Mouse (Mus musculus) hindbrain, embryonic 12.5 days (tissue): Measurements from ENCODE around the gene Cpe. TPM values are rescaled to one million over a fixed set of nuclear protein-coding genes. Genes with fewer than 3 reads are reported as not detected.
A peak's percentile ranks its signal among the peaks of the same experiment; 100 is the strongest.

ENCODE experiments used
- ATAC-seq: fragments of 200-750 bp; cut with Nextera tagmentation; 2 replicates; pipeline ENCODE4 v1.8.0; 2017; ENCODE audit warnings: moderate TSS enrichment; ENCODE audit not compliant: low FRiP score
- H3K27ac ChIP-seq: fragments of 300-500 bp; sonication (generic); 2 replicates; pipeline ENCODE4 v1.5.1; 2016; ENCODE audit warnings: mild to moderate bottlenecking
- H3K27me3 ChIP-seq: fragments of 300-500 bp; sonication (generic); 2 replicates; pipeline ENCODE4 v1.6.1; 2016; ENCODE audit warnings: mild to moderate bottlenecking
- H3K36me3 ChIP-seq: fragments of 300-500 bp; sonication (generic); 2 replicates; pipeline ENCODE4 v1.6.1; 2016; ENCODE audit warnings: mild to moderate bottlenecking
- H3K4me1 ChIP-seq: fragments of 300-500 bp; sonication (generic); 2 replicates; pipeline ENCODE4 v1.6.1; 2016
- H3K4me2 ChIP-seq: fragments of 300-500 bp; sonication (generic); replicated peaks from 2 replicates; pipeline ENCODE4 v1.6.1; 2016; ENCODE audit warnings: mild to moderate bottlenecking
- H3K4me3 ChIP-seq: fragments of 300-500 bp; sonication (generic); 2 replicates; pipeline ENCODE4 v1.5.1; 2016; ENCODE audit warnings: mild to moderate bottlenecking
- H3K9ac ChIP-seq: fragments of 300-500 bp; sonication (generic); 2 replicates; pipeline ENCODE4 v1.6.1; 2016; ENCODE audit warnings: mild to moderate bottlenecking, moderate library complexity
- H3K9me3 ChIP-seq: fragments of 300-500 bp; sonication (generic); replicated peaks from 2 replicates; pipeline ENCODE4 v1.6.1; 2016; ENCODE audit warnings: mild to moderate bottlenecking
- WGBS: fragments of 180-500 bp; shearing (Covaris S2); methylation state at CpG from one replicate; pipeline ENCODE4 v1.1.7; 2016; 5-methylcytosine and 5-hydroxymethylcytosine counted together
- polyA plus RNA-seq: library from polyadenylated mRNA; unstranded; fragments of >200 nt; fragmentation: Nextera tagmentation; extraction: Ambion mirVana; gene quantifications from 2 replicates; pipeline ENCODE4 v1.2.1, GENCODE M21; 2016

The Cpe gene
- 387 and 416 TPM in 2 replicates for polyA plus RNA-seq

DNA sequence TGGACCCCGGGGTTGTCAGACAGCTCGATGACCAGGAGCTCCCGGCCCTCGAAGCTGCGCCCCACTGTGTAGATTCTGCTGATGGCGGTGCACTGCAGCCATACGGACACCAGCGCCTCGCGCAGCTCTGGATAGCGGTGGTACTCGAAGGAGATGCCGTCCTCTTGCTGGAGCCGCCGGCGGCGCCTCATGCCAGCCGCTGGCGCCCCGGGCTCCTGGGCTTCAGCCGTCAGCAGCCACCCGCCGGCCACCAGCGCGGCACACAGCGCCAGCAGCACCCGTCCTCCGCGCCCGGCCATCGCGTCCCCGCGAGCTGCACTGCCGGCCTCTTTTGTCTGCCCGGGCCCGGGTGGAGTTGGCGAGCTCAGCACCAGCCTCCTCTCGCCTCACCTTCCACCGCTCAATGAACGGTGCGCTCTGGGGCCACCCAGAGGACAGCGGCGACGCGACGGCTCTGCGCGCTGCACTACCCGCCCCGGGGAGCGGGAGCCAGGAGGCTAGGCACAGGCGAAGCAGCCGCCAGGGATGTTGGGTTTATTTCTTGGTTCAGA is at the start of gene Cpe:
Cpe (minus strand) TSS at position 404 of the 551 bp plus-strand sequence.
- H3K27me3 ChIP-seq = 0 out of 2 replicates have a peak, but pooled peaks cover 3% of the 10 kb centered on the region
- H3K9ac ChIP-seq = peak within 1 kb of the TSS; percentile 85
- peak within 1 kb of the TSS; percentile 63 for H3K4me3 ChIP-seq
- peak within 1 kb of the TSS; percentile 53 for H3K4me2 ChIP-seq
- H3K27ac ChIP-seq = peak within 1 kb of the TSS; percentile 97
- ATAC-seq = peak; percentile 99
- H3K4me1 ChIP-seq = peaks cover 16% of the 10 kb centered on the region
- H3K36me3 ChIP-seq = no peaks in the 10 kb centered on the region
- H3K9me3 ChIP-seq = no peaks in the 10 kb centered on the region
- WGBS = under 1% methylated on average over 54 of the region's 54 CpGs

DNA sequence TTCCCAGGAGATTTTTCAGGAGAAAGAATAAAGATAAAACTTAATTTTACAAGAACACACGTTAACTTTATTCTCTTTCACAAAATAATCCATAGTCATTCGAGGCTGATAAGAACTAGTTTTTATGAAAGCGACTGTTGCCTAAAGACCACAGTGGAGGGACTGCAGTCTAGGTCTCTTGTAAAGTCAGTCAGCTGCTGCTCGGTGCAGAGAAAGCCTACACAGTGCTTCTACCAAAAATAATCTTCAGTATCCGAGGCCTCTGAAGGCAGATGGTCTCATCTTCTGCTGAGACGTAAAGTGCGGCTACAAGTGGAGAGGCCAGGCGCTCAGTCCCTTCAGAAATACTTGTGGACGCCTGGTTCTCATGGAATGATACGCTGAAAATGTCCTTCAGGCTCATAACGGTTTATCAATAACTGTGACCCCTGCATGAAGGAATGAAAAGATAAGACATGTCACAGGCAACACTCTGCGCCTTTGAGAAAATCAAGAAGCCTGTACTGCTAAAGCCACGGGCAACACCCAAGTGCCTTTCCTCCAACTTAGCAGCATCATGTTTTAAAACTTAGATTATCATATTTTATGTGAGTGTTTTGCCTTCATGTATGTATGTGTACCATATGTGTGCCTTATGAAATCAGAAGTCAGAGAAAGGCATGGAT is 47.8 kb upstream of the Cpe start:
- no peak overlapping the region for H3K4me2 ChIP-seq
- WGBS = 95% methylated on average over 13 of the region's 13 CpGs
- H3K27me3 ChIP-seq = no peaks in the 10 kb centered on the region

DNA sequence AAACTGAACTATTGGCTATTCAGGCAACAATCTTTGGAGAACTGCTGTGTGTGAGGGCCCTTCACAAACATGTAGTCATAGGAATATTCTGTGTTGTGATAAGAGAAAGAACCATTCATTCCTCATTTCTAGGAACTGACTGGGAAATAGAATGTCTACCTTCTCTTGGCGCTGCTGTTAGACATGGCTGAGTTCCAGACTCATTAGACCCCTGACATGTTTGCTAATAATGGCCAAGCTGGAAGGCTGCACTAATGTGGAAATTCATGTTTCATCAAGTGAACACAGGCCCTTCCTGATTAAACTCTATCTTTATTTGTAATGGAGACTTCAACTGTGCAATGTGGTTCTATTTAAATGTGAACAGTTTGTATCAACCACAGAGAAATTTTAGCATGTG is 46.1 kb upstream of the Cpe start:
- 91% methylated on average over 1 of the region's 1 CpGs for WGBS
- no peak overlapping the region for H3K9ac ChIP-seq
- H3K36me3 ChIP-seq = 0 out of 2 replicates have a peak, but pooled peaks cover 7% of the 10 kb centered on the region
- H3K4me2 ChIP-seq = no peak overlapping the region
- H3K9me3 ChIP-seq = no peaks in the 10 kb centered on the region
- no peak overlapping the region for H3K4me3 ChIP-seq
- H3K27ac ChIP-seq = no peak overlapping the region
- H3K27me3 ChIP-seq = no peaks in the 10 kb centered on the region
- ATAC-seq = no peak
- peaks cover 7% of the 10 kb centered on the region for H3K4me1 ChIP-seq

More for the DNA sequence above, 47.8 kb upstream of the Cpe start:
- H3K9ac ChIP-seq = no peak overlapping the region
- H3K9me3 ChIP-seq = no peaks in the 10 kb centered on the region
- H3K36me3 ChIP-seq = 0 out of 2 replicates have a peak, but pooled peaks cover 7% of the 10 kb centered on the region
- ATAC-seq = no peak
- no peak overlapping the region for H3K4me3 ChIP-seq
- no peak overlapping the region for H3K27ac ChIP-seq
- no peaks in the 10 kb centered on the region for H3K4me1 ChIP-seq

DNA sequence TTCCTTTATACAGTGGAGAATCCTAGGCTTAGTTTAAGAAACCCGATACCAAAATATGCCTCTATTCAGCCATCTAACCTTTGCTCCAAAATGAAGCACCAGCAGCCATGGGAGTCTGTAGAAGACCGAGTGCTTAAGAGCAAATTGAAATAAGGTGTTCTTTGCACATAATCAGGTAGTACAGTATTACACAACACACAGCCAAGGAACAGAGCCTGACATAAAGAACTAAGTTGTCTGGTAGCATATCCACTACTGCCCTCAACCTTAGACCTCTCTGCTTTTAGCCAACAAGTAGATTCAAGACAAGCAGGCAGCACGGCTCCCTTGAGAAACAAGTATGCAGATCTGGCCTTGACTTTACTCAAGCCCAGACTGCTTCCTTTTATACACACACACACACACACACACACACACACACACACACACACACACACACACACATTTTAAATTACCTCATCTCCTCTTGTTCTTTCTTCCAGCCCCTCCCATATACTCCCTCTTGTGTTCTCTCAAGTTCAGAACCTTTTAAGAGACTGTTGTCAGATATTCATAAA is 44.0 kb upstream of the Cpe start:
- no peak overlapping the region for H3K9ac ChIP-seq
- 0 out of 2 replicates have a peak, but pooled peaks cover 3% of the 10 kb centered on the region for H3K36me3 ChIP-seq
- no peak overlapping the region for H3K4me3 ChIP-seq
- H3K27me3 ChIP-seq = no peaks in the 10 kb centered on the region
- no peaks in the 10 kb centered on the region for H3K9me3 ChIP-seq
- no peak for ATAC-seq
- H3K4me1 ChIP-seq = peaks cover 15% of the 10 kb centered on the region
- WGBS = 84% methylated on average over 3 of the region's 3 CpGs
- H3K27ac ChIP-seq = no peak overlapping the region
- H3K4me2 ChIP-seq = no peak overlapping the region

DNA sequence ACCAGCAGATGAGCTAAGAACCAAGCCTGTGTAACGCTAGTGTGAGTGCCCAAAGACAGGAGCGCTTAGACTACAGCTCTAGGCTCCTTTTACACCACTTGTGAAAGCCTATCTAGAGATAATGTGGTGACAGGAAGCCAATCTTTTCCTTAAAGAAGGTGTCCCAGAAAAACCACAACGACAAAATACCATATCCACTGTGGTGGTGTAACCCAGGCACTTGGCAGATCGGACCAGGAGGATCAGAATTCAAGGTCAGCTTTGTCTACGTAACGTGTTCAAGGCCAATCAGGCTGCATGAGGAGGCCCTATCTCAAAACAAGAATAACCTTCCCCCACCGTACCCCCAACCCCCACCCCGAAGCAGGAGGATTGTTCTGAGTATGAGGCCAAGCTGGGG is 42.3 kb upstream of the Cpe start:
- WGBS = 90% methylated on average over 8 of the region's 8 CpGs
- H3K27me3 ChIP-seq = no peaks in the 10 kb centered on the region
- no peak overlapping the region for H3K4me2 ChIP-seq
- peaks cover 29% of the 10 kb centered on the region for H3K4me1 ChIP-seq
- H3K9me3 ChIP-seq = no peaks in the 10 kb centered on the region
- H3K4me3 ChIP-seq = no peak overlapping the region
- H3K27ac ChIP-seq = peak overlapping the region; percentile 57; the same call in 1 of the 2 replicates
- H3K9ac ChIP-seq = no peak overlapping the region
- H3K36me3 ChIP-seq = peaks cover 7% of the 10 kb centered on the region
- no peak for ATAC-seq

DNA sequence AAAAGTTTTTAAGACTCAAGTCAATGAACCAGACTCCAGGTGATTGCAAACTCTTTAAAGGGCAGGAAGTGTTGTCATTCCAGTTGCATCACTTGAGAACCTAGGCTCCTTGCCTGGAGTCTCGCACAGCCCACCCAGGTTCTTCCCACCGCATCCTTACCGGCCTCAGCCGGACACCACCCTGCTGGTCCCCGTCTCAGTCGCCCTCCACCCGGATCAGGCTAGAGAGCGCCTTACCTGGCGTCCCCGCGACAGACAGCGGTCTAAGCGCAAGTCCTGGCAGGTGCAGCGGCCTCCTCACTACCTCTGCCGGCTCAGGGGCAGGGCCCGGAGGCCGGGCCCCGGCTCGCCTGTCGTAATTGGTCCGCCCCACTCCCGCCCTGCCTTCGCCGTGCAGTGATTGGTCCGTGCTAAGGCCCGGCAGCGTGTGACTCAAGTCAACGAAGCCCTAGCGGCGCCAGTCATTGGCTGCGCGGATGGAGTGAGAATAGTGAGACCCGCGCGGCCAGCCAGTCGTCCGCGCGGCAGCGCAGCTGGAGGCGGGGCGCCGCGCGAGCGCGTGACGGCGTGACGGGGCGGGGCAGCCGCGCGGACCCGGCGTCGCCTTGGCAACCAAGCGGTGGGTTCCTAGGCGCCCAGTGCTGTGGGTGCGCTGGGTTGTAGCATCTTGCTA is 40.6 kb upstream of the Cpe start, which contains the start of gene Msmo1:
Msmo1 (minus strand) TSS at position 522 of the 673 bp plus-strand sequence.
- peak within 1 kb of the TSS; percentile 82 for H3K27ac ChIP-seq
- no peaks in the 10 kb centered on the region for H3K27me3 ChIP-seq
- WGBS = under 1% methylated on average over 60 of the region's 60 CpGs
- ATAC-seq = peak; percentile 100
- peaks cover 22% of the 10 kb centered on the region for H3K36me3 ChIP-seq
- peak within 1 kb of the TSS; percentile 63 for H3K4me2 ChIP-seq
- H3K4me3 ChIP-seq = peak within 1 kb of the TSS; percentile 66
- peak within 1 kb of the TSS; percentile 71 for H3K9ac ChIP-seq
- peaks cover 39% of the 10 kb centered on the region for H3K4me1 ChIP-seq
- no peaks in the 10 kb centered on the region for H3K9me3 ChIP-seq

DNA sequence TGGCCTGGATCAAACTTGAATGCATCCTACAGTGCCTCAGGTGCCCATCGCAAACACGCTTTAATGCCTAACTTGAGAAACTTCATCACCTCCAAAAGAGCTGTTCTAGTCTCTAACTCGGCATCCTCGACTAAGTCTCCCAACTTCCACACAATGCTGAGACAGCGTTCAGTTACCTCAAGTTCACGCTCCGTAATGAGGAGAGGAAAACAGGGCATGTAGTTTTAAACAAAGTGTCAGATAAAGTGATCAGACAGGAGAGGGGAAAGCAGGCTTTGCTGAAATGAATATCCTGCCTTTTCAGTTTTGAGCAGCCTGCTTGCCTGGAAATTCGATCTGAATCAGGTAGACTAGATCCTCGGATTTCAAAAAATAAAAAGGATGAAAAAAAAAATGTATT is 39.7 kb upstream of the Cpe start:
- Histone ChIP-seq H3K4me2 (peak overlapping the region; percentile 63), H3K27me3 (no peaks in the 10 kb centered on the region), H3K4me1 (peaks cover 45% of the 10 kb centered on the region), H3K27ac (peak overlapping the region; percentile 82; the same call in 1 of the 2 replicates), H3K36me3 (peaks cover 30% of the 10 kb centered on the region), H3K4me3 (peak overlapping the region; percentile 66), H3K9me3 (no peaks in the 10 kb centered on the region), H3K9ac (peak overlapping the region; percentile 71)
- WGBS = 16% methylated on average over 9 of the region's 9 CpGs
- ATAC-seq = no peak

DNA sequence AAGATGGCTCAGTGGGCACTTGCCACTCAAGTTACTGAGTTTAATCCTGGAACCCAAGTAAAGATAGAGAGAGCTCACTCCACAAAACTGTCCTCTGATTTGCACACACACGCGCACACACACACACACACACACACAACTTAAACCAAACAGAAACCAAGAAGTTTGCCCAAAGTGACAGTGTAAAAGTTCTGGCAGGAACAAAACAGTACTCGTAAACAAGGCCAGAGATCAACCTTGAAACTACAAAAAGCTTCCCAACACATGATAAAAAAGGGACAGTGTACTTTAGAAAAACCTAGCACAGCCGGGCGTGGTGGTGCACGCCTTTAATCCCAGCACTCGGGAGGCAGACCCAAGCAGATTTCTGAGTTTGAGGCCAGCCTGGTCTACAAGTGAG is 35.3 kb upstream of the Cpe start:
- H3K4me2 ChIP-seq = no peak overlapping the region
- no peaks in the 10 kb centered on the region for H3K27me3 ChIP-seq
- peaks cover 66% of the 10 kb centered on the region for H3K36me3 ChIP-seq
- no peaks in the 10 kb centered on the region for H3K9me3 ChIP-seq
- H3K4me3 ChIP-seq = no peak overlapping the region
- no peak overlapping the region for H3K27ac ChIP-seq
- no peak overlapping the region for H3K9ac ChIP-seq
- H3K4me1 ChIP-seq = peaks cover 38% of the 10 kb centered on the region
- WGBS = 93% methylated on average over 7 of the region's 7 CpGs
- ATAC-seq = no peak

DNA sequence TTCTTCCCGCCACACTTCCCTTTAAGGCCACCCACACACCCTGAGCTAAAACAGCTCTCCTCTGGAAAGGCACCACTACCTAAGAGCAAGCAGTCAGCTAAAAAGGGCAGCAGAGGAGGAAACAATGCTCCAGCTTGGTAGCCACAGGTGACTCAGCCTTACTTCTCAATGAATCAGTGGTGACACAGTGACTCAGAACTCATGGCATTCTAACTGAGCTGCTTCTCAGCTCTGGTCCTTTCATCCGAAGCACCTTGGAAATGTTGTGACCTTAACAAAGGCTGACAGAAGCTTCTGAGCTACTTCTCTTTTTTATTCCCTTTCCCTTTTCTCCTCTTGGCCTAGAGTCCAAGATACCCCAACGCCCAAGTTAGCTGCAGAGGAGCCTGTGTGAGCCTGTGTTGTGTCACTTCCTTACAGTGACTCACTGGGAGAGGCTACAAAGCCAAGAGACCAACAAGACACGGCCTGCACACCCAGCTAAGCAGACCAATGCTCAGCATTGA is 33.4 kb upstream of the Cpe start:
- H3K4me3 ChIP-seq = no peak overlapping the region
- H3K4me1 ChIP-seq = peaks cover 25% of the 10 kb centered on the region
- H3K36me3 ChIP-seq = peaks cover 80% of the 10 kb centered on the region
- WGBS = 89% methylated on average over 4 of the region's 4 CpGs
- H3K27me3 ChIP-seq = no peaks in the 10 kb centered on the region
- H3K9me3 ChIP-seq = no peaks in the 10 kb centered on the region
- H3K27ac ChIP-seq = no peak overlapping the region
- H3K9ac ChIP-seq = no peak overlapping the region
- H3K4me2 ChIP-seq = no peak overlapping the region
- ATAC-seq = no peak

DNA sequence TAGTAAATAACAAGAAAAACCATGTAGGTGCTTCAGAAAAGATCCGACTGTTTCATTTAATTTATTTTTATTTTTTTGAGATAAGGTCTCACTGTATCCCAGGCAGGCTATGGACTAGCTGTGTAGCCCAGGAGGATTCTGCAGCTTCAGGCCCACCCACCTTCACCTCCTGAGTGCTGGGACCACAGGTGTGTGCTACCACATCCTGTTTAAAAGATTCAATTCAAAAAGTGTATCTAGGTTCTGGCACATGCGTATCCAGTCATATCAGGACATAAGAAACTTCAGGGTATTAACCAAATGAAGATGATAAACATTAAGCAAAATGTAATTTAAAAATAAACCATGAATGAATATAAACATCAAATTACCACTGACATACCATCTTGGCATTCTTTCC is 30.4 kb upstream of the Cpe start:
- Histone ChIP-seq H3K9ac (no peak overlapping the region), H3K4me2 (no peak overlapping the region), H3K9me3 (no peaks in the 10 kb centered on the region), H3K27ac (no peak overlapping the region), H3K36me3 (peaks cover 83% of the 10 kb centered on the region), H3K27me3 (no peaks in the 10 kb centered on the region), H3K4me3 (no peak overlapping the region), H3K4me1 (peaks cover 4% of the 10 kb centered on the region)
- 96% methylated on average over 2 of the region's 2 CpGs for WGBS
- ATAC-seq = no peak

DNA sequence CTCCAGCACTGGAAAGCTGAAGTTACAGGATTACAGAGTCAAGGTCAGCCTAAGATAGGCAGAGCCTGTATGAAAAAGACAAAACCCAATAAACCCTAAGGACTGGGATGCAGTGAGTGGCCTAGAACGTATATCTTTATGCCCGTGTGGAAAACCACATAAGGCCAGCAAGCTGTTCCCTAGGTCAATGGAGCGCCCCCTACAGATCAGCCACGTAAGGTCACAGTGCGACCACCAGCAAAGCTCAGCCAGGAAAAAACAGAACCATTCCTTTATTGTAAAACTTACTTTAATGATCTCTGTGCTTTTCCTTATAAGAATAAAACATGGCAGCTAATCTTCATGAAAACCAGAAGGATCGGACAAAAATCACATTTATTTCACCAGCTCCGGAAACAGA is 25.0 kb upstream of the Cpe start:
- Histone ChIP-seq H3K4me3 (no peak overlapping the region), H3K9me3 (no peaks in the 10 kb centered on the region; the same call in 1 of the 2 replicates), H3K36me3 (peaks cover 59% of the 10 kb centered on the region), H3K4me2 (no peak overlapping the region), H3K27me3 (no peaks in the 10 kb centered on the region), H3K4me1 (no peaks in the 10 kb centered on the region), H3K27ac (no peak overlapping the region), H3K9ac (no peak overlapping the region)
- ATAC-seq = no peak
- 87% methylated on average over 7 of the region's 7 CpGs for WGBS

DNA sequence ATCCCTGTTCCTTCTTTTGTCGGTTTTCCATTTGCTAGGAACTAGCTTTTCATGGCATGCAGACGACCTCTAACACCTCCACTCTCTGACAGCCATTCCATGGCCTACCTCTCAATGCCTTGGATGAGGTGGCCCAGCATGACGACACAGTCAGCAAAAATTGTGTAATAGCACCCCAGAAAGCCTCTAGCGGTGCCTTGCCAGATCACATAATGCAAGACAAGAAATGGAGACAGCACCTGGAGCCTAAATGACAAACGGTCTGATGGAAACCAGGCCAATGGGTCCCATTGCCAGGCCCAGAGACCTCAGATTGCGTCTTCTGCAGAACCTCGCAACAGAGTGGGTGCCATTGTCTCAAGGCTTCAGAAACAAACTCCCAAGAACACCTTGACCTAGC is 19.6 kb upstream of the Cpe start:
- no peaks in the 10 kb centered on the region; the same call in 1 of the 2 replicates for H3K9me3 ChIP-seq
- no peak overlapping the region for H3K4me2 ChIP-seq
- H3K9ac ChIP-seq = no peak overlapping the region
- H3K27me3 ChIP-seq = no peaks in the 10 kb centered on the region
- no peak overlapping the region for H3K27ac ChIP-seq
- WGBS = 91% methylated on average over 7 of the region's 7 CpGs
- H3K36me3 ChIP-seq = peaks cover 12% of the 10 kb centered on the region
- ATAC-seq = no peak
- H3K4me1 ChIP-seq = no peaks in the 10 kb centered on the region
- no peak overlapping the region for H3K4me3 ChIP-seq
